Mouse (Mus musculus): ENCODE results near the gene Ier3.

Gene Ier3

DNA sequence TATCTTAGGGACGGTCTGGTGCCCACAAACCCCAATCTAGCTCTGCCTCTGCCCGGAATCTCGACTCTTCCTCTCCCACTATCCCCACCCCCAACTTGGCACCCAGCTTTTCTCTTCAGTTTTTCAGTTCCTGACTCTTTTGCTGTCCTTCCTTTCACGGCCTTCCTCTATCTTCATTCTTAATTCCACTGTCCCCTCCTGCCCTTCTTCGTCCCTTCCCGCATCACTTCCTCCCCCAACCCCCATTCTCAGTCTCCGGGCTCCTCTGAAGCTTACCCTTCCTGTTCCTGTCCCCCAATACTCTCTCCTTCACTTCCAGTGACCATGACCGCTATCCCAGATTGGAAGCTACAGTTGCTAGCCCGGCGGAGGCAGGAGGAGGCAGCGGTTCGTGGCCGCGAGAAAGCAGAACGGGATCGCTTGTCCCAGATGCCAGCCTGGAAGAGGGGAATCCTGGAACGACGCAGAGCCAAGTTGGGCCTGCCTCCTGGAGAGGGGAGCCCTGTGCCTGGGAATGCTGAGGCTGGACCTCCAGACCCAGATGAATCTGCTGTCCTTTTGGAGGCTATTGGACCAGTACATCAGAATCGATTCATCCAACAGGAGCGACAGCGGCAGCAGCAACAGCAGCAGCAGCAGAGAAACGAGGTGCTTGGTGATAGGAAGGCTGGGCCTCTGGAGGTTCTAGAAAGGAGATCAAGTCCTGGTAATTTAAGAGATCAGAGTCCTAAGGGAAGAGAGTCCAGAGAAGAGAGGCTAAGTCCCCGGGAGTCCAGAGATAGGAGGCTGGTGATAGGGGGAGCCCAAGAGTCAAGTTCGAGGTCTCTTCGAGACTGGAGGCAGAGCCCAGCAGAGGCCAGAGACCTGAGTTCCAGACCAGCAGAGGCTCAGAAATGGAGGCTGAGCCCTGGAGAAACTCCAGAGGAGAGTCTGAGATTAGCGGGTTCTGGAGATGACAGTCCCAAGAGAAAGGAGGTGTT is 45.7 kb downstream of the Ier3 start:
- DNase-seq (ENCODE audit: extremely low read depth, low read depth): no peak

GRCm38 (mm10) chr17:35868165-35868820 is 46.8 kb downstream of the Ier3 start:
- no peak for DNase-seq (ENCODE audit: extremely low read depth, low read depth)

DNA sequence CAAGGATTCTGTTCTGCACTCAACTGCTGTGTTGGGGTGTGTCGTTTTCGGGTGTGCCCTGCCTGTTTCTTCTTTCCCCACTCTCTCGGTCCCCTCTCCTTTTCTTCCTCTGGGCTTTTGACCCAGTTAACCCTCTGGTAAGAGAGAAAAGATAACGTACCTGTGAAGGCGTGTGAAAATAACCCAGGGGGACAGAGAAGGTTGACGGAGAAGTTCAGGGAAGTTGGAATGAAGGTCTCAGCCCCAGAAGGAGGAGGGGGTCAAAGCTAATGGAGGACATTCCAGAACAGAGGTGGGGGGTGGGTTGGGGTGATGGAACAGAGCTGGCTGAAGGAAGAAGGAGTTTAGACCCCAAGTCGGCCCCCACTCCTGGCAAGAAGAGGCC is 47.5 kb downstream of the Ier3 start:
- DNase-seq (ENCODE audit: extremely low read depth, low read depth): no peak

DNA sequence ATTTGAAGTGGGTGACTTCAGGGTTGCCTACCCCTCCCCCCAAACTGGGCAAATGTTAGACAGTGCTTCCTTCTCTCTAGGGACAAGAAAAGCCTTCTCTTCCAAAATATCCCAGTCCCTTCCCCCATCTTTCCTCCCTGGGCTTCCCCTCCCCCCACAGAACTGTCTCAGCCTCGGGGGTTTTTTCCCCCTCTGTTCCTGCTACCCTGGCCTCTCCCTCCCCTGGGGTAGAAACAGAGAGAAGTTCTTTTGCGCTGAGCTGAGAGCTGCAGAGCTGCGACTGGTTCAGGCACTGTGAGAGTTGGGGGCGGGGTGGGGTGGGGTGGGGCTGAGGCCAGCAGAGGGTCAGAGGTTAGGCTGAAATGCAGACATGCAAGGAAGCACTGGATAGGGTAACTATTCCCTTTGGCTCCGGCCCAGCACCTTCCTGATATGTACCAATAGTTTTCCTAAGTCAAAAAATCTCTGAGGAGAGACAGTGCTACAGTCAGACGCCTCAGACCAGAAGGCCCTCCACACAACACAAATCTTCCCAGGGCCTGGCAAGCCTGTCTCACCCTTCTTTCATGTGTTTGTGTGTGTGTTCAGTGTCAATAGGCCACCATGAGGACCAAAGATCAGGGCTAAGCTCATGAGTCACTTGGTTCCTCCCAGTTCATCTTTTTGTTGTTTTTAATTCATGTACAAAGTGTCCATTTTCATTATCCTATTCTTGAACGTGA is 48.0 kb downstream of the Ier3 start:
- no peak for DNase-seq (ENCODE audit: extremely low read depth, low read depth)

DNA sequence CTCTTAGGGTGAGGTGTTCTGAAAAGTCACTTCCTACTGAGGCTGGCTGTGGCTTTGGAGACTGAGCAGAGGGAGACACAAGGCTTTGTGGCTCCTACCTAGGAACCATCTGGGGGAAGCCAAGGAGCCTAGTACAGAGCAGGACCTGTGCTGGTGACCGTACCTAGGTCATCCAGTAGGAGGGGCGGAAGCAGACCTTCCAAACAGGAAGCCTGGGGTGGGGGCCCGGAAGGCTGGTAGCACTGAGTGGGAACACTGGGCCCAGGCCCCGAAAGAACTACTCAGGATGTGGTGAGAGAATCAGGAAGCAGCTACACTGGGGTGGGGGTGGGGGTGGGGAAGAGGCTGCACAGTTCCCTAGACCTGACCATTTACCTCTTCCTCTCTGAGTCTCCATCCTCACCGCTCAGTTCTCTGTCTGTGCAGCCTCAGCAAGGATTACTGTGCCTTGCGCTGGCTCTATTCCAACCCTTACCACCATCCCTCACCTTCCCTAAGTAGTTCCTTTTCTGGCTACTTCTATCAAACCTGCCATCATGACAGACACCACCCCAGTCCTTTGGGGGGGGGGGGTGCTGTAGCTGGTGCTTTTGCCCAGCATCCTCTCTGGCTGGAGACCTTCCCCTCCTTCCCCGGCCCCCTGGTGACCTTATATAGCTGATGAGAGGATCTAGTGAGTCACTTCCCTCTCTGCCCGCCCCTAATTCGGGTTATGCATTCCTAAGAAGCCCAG is 48.8 kb downstream of the Ier3 start:
- peak; percentile 88 for DNase-seq (ENCODE audit: extremely low read depth, low read depth)

GRCm38 (mm10) chr17:35870884-35871696 is 49.6 kb downstream of the Ier3 start:
- no peak for DNase-seq (ENCODE audit: extremely low read depth, low read depth)
